Mouse (Mus musculus) G1E-ER4 (cell line): ENCODE data around the gene Enc1. TPM values are rescaled to one million over a fixed set of nuclear protein-coding genes. Genes with fewer than 3 reads are reported as not detected.

ENCODE experiments used
- GATA1 ChIP-seq: IDR thresholded peaks from one replicate; pipeline ENCODE4 v1.8.0; 2012; ENCODE audit warnings: low read length, inconsistent platforms
- polyA plus RNA-seq: library from polyadenylated mRNA; stranded (reverse); fragments of >175 nt; gene quantifications from 2 replicates; pipeline ENCODE4 v1.2.3, GENCODE M21; 2012

Enc1 gene
- polyA plus RNA-seq, 1 experiment, result not detected

GRCm38 (mm10) chr13:97295101-97295852 lies 54.4 kb downstream of the Enc1 start:
- TF ChIP-seq GATA1, result no peak

- no peak for TF ChIP-seq GATA1
Measured at GRCm38 (mm10) chr13:97295853-97296219, 54.9 kb downstream of the Enc1 start.

GRCm38 (mm10) chr13:97296281-97296680 lies 55.4 kb downstream of the Enc1 start:
- TF ChIP-seq GATA1, result no peak

GRCm38 (mm10) chr13:97296757-97297156 lies 55.9 kb downstream of the Enc1 start:
- no peak for TF ChIP-seq GATA1

GRCm38 (mm10) chr13:97297418-97298050 lies 56.6 kb downstream of the Enc1 start:
- no peak for TF ChIP-seq GATA1

GRCm38 (mm10) chr13:97298896-97299295 lies 58.0 kb downstream of the Enc1 start:
- no peak for TF ChIP-seq GATA1

GRCm38 (mm10) chr13:97299877-97300873 lies 59.3 kb downstream of the Enc1 start:
- TF ChIP-seq GATA1, result no peak

Other genes starting within 250 kb of the Enc1 start
- gene 1700029F12Rik, start 206.7 kb upstream of the Enc1 start, polyA plus RNA-seq, result not detected in 2 replicates
- gene Fam169a, start 173.8 kb upstream of the Enc1 start, polyA plus RNA-seq, result not detected in 2 replicates
- not detected in 2 replicates for gene Gm6169, start 141.9 kb upstream of the Enc1 start, polyA plus RNA-seq
- 22.6 and 24.6 TPM in 2 replicates for gene Gfm2, start 103.2 kb upstream of the Enc1 start, polyA plus RNA-seq
- gene Nsa2, start 103.2 kb upstream of the Enc1 start, polyA plus RNA-seq, result 10.0 and 10.1 TPM in 2 replicates
- 10.9 and 11.6 TPM in 2 replicates for gene Hexb, start 42.7 kb upstream of the Enc1 start, polyA plus RNA-seq